Mouse (Mus musculus) Muller cell, postnatal 12 days (primary cell): Measurements from ENCODE around the gene Gm20903.
"Not testable (repeated sequence)": the region's sequence is repeated elsewhere in the genome, so short reads cannot be mapped to it uniquely, and the experiment has no call there.

Experiments used
- DNase-seq: peaks from one replicate; pipeline ENCODE4 v3.0.0-alpha.2; 2015; ENCODE audit errors: inconsistent ontology term

Gene Gm20903

DNA sequence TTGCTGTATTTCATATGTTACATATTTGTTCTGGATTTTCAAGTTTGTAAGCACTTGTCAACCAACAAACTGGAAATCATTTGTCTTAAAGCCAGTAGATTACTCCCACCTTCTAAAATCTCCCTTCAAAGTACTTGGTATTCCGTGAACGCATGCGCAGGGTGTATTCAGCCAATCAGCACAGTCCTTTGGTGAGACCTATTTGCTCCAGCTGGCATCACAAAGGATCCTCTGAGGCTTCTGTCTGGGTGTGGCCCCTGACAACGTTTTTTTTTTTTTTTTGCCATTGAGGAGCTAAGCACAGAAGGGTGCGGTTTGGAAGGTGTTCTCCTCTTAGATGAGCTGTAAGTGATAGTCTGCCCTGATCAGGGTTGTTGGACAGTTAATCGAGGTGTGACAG lies at the start of gene Gm20903:
Gene Gm20903 (plus strand): TSS at position 301 of the 400 bp plus-strand sequence.
- not testable (repeated sequence) for DNase-seq
